Mouse (Mus musculus) heart, adult 2 months (tissue): ENCODE results near the gene Nr3c2. TPM values are rescaled to one million over a fixed set of nuclear protein-coding genes. Genes with fewer than 3 reads are reported as not detected.

Experiments
- DNase-seq, 2 experiments: peaks; one replicate each; pipeline ENCODE4 v3.0.0; 2021
- H3K27ac ChIP-seq: fragments of 200-600 bp; 2 replicates; pipeline ENCODE4 v1.8.1; 2022
- H3K27me3 ChIP-seq: fragments of 200-500 bp; 2 replicates; pipeline ENCODE4 v1.6.1; 2012; ENCODE audit warnings: mild to moderate bottlenecking, low read length, inconsistent platforms, mixed read lengths; ENCODE audit not compliant: control insufficient read depth, insufficient read depth
- H3K36me3 ChIP-seq: fragments of 200-500 bp; 2 replicates; pipeline ENCODE4 v1.6.1; 2012; ENCODE audit warnings: low read length, inconsistent platforms; ENCODE audit not compliant: control insufficient read depth, insufficient read depth
- H3K4me1 ChIP-seq: fragments of 200-500 bp; 2 replicates; pipeline ENCODE4 v1.6.1; 2011; ENCODE audit warnings: low read length; ENCODE audit not compliant: control insufficient read depth, insufficient read depth
- H3K4me3 ChIP-seq: fragments of 200-600 bp; 2 replicates; pipeline ENCODE4 v1.8.1; 2022
- H3K79me2 ChIP-seq: fragments of 200-500 bp; replicated peaks from 2 replicates; pipeline ENCODE4 v1.6.1; 2012; ENCODE audit warnings: mild to moderate bottlenecking, inconsistent platforms, low read length, moderate library complexity, mixed read lengths; ENCODE audit not compliant: control insufficient read depth, insufficient read depth
- H3K9ac ChIP-seq: fragments of 200-500 bp; 2 replicates; pipeline ENCODE4 v1.6.1; 2012; ENCODE audit warnings: low read depth, mild to moderate bottlenecking, control low read depth, inconsistent platforms, low read length, mixed read lengths
- CTCF ChIP-seq: fragments of 200-600 bp; IDR thresholded peaks from 2 replicates; pipeline ENCODE4 v1.8.1; 2022; ENCODE audit warnings: antibody characterized with exemption, mild to moderate bottlenecking, moderate library complexity
- EP300 ChIP-seq: fragments of 200-500 bp; IDR thresholded peaks from 2 replicates; pipeline ENCODE4 v1.6.1; 2011; ENCODE audit warnings: low read depth, low read length, control low read depth; ENCODE audit not compliant: insufficient read depth
- POLR2A ChIP-seq: fragments of 200-500 bp; IDR thresholded peaks from 2 replicates; pipeline ENCODE4 v1.6.1; 2011; ENCODE audit warnings: mild to moderate bottlenecking, low read depth, low read length, control low read depth; ENCODE audit not compliant: insufficient read depth
- WGBS: fragments of 180-500 bp; shearing (Covaris S2); methylation state at CpG from one replicate; pipeline ENCODE4 v1.1.7; 2018; 5-methylcytosine and 5-hydroxymethylcytosine counted together
- intact Hi-C: fragments of 180-260 bp; cut with DNase I; formaldehyde crosslinking; loops from one replicate; pipeline ENCODE4 v1.15.1; 2025
- polyA plus RNA-seq: library from polyadenylated mRNA; depleted of rRNA; stranded (reverse); fragments of >200 nt; gene quantifications from 2 replicates; pipeline ENCODE4 v1.2.3, GENCODE M21; 2012
- total RNA-seq, 2 experiments: library from RNA; stranded (reverse); gene quantifications; 2 replicates each; pipeline ENCODE4 v1.2.3; 2021

The Nr3c2 gene
- total and polyA plus RNA-seq, 3 experiments: 7.0 to 27.8 (median 21.1) TPM

DNA sequence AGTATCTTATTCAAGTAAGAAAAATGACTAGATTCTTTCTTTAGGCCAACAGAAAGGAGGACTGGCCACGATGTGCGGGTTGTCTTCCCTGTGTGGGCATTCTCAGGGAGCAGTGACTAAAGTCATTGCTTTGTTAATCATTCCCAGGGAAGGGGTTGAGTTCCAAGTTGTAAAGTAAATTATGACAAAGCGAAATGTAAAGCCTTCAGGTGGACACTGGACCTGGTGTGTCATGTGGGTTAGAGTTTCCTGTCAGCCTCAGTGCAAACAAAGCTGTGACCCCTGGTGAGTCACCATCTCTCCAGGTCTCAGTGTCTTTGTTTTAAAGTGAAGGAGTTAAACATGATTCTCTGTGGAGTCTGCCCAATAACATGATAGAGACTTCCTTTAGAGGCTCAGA, 13.4 kb downstream of the Nr3c2 start:
- DNase-seq: no peak

DNA sequence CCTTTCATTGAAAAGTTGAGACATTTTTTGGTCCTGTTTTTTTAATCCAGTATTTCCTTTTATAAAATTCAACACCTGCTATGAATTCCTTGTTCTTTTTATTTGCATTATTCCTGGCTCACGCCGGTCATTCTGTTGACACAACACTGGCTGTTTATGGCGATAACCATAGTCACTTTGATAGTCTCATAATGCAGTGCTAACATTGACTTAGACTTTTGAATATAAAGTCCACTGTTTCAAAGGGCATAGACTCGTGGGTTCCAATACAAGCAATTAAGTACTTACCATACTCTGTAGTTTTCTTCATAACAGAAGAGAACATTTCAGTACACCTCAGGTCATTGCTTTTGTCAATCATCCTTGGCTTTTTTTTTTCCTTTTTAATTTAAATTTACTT, 14.0 kb downstream of the Nr3c2 start:
- H3K79me2 ChIP-seq: no peaks in the 10 kb centered on the region; the same call in 1 of the 2 replicates
- intact Hi-C loops: no loop called here
- peaks cover 8% of the 10 kb centered on the region for H3K36me3 ChIP-seq
- no peaks in the 10 kb centered on the region for H3K27me3 ChIP-seq
- 84% methylated on average over 4 of the region's 4 CpGs for WGBS
- H3K4me1 ChIP-seq: peaks cover 1% of the 10 kb centered on the region; the same call in 1 of the 2 replicates
- TF ChIP-seq CTCF: no peak
- TF ChIP-seq EP300: no peak
- no peak for DNase-seq
- no peak overlapping the region for H3K27ac ChIP-seq
- no peak overlapping the region for H3K4me3 ChIP-seq
- no peak overlapping the region for H3K9ac ChIP-seq

More for the DNA sequence above, 13.4 kb downstream of the Nr3c2 start:
- no peaks in the 10 kb centered on the region; the same call in 1 of the 2 replicates for H3K79me2 ChIP-seq
- intact Hi-C loops: no loop called here
- TF ChIP-seq CTCF (no peak), EP300 (no peak), POLR2A (no peak)
- peaks cover 8% of the 10 kb centered on the region for H3K36me3 ChIP-seq
- H3K9ac ChIP-seq: no peak overlapping the region
- no peaks in the 10 kb centered on the region for H3K27me3 ChIP-seq
- H3K4me1 ChIP-seq: peaks cover 1% of the 10 kb centered on the region; the same call in 1 of the 2 replicates
- H3K4me3 ChIP-seq: no peak overlapping the region
- WGBS: 81% methylated on average over 3 of the region's 3 CpGs
- no peak overlapping the region for H3K27ac ChIP-seq

DNA sequence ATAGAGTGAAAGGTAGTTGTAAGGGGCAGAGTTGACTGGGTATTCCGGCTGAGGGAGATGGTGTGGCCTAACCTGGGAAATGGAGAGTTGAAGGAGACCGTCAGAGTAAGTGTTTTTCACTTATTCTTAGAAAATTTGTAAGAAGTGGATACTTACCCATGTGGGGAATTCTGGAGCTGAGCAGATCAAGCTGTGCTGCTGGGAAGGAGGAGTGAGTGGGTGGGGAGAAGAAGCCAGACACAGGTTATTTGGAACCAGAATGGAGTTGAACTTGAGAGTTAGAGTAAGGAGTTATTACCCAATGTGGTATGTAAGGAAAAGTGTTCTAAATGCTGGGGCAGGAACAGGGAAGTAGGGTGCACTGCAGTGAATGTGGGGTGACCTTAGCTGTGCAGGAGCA, 16.0 kb downstream of the Nr3c2 start:
- Histone ChIP-seq H3K4me1 (peaks cover 1% of the 10 kb centered on the region; the same call in 1 of the 2 replicates), H3K36me3 (peaks cover 4% of the 10 kb centered on the region), H3K79me2 (no peaks in the 10 kb centered on the region), H3K9ac (no peak overlapping the region), H3K27ac (no peak overlapping the region), H3K27me3 (no peaks in the 10 kb centered on the region), H3K4me3 (no peak overlapping the region)
- intact Hi-C loops: no loop called here
- no peak for DNase-seq
- WGBS: 88% methylated on average over 2 of the region's 2 CpGs
- no peak for TF ChIP-seq CTCF
- no peak for TF ChIP-seq EP300
- no peak for TF ChIP-seq POLR2A

DNA sequence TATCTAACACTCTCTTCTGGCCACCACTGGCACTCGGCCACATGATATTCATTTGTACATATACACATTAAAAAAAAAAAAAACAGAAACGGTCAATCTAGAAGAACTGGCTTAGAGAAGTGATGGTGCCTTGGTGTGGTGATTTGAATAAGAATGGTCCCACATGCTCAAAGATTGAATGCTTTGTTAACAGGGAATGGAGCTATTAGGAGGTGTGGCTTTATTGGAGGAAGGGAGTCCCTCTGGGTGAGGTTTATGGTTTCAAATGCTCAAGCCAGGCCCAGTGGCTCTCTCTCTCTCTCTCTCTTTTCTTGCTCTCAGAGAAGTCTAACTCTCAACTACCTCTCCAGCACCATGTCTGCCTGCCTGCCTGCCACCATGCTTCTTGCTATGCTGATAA, 20.3 kb downstream of the Nr3c2 start:
- Histone ChIP-seq H3K79me2 (no peaks in the 10 kb centered on the region), H3K4me1 (peaks cover 1% of the 10 kb centered on the region; the same call in 1 of the 2 replicates), H3K27ac (no peak overlapping the region), H3K36me3 (peaks cover 4% of the 10 kb centered on the region), H3K9ac (no peak overlapping the region), H3K4me3 (no peak overlapping the region), H3K27me3 (no peaks in the 10 kb centered on the region)
- WGBS: 85% methylated on average over 2 of the region's 2 CpGs
- TF ChIP-seq POLR2A (no peak), EP300 (no peak), CTCF (no peak)
- intact Hi-C loops: no loop called here
- DNase-seq: no peak

DNA sequence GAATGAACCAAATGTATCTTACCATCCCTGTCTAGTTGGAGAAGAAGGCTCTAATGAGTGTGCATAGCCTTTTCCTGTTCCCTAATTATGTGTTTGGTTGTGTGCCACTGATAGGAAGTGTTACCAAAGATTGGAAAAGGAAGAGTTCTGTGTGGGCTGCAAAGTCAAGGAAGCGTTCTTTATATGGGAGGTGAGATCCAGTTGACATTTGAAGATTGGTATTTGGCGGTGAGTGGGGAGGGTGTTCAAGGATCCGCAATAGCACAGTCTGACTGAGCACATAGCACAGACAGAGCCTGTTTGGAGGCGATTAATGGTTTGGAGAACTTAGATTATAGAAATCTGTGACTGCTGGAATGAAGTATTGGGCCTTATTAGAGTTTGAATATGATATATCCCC, 24.9 kb downstream of the Nr3c2 start:
- 61% methylated on average over 4 of the region's 4 CpGs for WGBS
- TF ChIP-seq EP300 (no peak), CTCF (no peak), POLR2A (no peak)

DNA sequence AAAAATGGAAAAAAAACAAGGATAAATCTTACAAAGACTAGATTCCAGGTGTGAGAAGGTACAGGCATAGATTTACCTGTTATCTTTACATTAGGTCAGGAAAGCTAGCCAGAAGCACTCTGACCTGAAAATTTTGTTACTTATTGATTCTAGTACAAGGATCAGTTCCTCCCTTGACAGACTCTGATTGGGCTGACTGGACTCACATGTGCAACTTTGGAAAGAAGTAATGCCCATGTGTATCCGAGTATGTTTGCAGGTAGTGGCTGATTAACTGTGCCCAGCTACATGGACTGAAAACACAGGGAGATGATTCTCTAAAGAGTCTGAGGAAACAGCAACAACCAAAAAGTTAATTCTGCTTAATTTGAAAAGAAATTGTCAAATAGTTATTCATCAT, 29.1 kb downstream of the Nr3c2 start:
- Histone ChIP-seq H3K4me1 (no peaks in the 10 kb centered on the region), H3K79me2 (no peaks in the 10 kb centered on the region), H3K27ac (no peak overlapping the region), H3K9ac (no peak overlapping the region), H3K4me3 (no peak overlapping the region), H3K36me3 (peaks cover 2% of the 10 kb centered on the region; the same call in 1 of the 2 replicates), H3K27me3 (no peaks in the 10 kb centered on the region)
- no peak for DNase-seq
- TF ChIP-seq EP300 (no peak), POLR2A (no peak), CTCF (no peak)
- 79% methylated on average over 1 of the region's 1 CpGs for WGBS
- intact Hi-C loops: no loop called here

More for the DNA sequence above, 24.9 kb downstream of the Nr3c2 start:
- intact Hi-C loops: no loop called here
- Histone ChIP-seq H3K27me3 (no peaks in the 10 kb centered on the region), H3K27ac (no peak overlapping the region), H3K79me2 (no peaks in the 10 kb centered on the region), H3K4me3 (no peak overlapping the region), H3K9ac (no peak overlapping the region), H3K36me3 (peaks cover 2% of the 10 kb centered on the region), H3K4me1 (no peaks in the 10 kb centered on the region)
- no peak for DNase-seq
